Mouse (Mus musculus) spleen, postnatal 4 days (tissue): Measurements from ENCODE around the gene Dpy19l3.

Experiments
- DNase-seq, 2 experiments: peaks; one replicate each; pipeline ENCODE4 v3.0.0; 2022; ENCODE audit warnings: low spot score in 2 of 2

Dpy19l3 gene

DNA sequence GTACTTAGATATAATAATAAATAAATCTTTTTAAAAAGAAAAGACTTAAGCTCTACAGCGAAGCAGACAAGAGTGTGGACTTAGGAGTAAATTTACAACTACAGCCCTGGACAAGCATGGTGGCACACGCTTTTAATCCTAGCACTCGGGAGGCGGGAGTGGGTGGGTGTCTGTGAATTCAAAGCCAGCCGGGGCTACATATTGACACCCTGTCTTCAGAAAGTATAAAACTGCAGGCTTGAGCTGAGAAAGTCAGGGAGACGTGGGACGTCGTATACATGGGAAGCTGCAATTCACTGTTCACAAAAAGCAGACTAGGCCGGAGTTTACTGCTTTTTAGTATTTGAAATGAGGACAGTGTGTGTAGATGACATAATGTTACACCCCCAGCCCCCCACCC, 117.4 kb downstream of the Dpy19l3 start:
- DNase-seq, result no peak

DNA sequence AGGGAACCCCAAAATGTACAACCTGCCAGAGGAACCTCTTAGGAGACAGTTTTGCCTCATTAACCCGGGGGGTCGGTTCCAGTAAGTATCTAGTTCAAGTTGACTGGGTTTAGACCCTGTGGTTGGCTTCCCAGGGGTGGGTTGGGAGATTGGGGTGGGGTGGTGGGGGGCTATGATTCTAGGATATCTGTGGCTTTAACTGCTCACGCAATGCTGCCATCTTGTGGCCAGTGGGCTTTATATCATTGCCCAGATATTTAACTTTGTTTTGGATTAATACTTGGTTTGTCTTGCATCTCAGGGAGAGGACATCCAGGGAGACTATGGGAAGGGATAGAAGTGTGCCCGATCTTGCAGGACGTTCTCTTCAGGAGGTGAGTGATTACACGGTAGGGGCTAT, 118.0 kb downstream of the Dpy19l3 start:
- DNase-seq, result no peak
